Mouse (Mus musculus): Measurements from ENCODE around the gene Arhgef26. TPM values are rescaled to one million over a fixed set of nuclear protein-coding genes. Genes with fewer than 3 reads are reported as not detected.

Arhgef26 gene
- 4.5 and 4.6 TPM in 2 replicates for polyA plus RNA-seq (2012; rRNA removed)

GRCm38 (mm10) chr3:62338044-62338443, at the start of gene Arhgef26:
Gene Arhgef26 (plus strand): TSS chr3:62338344.

DNA sequence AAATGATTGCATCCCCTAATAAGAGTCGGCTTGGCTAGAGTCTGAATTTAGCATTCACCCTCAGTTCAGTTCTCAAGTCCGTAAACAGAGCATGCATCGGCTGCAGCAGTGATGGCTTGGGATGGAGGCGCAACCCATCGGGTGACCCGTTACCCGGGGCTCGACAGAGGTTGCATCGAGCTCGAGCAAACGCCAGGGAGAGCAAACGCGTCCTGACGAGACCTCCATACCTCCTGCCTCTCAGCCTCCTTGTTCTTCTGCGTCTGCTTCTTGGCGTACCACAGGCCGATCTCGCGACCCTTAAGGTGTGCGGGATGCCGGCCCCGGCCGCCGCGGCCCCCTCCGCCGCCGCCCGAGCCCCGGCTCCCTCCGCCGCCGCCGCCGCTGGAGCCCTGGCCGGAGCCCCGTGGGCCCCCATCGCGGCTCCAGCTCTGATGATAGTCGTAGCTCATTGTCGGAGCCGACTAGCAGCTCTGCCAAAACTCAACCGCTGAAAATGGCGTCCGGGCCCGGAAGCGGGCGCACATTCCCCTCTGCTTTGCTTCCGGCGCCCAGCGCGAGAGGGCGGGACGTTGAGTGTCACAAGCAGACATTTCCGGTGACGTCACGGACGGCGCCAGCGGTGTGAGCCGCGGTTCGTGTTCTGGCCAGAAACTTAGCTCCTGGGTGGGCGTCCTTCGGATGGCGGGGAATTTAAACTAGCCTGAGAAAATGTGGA, 168.5 kb downstream of the Arhgef26 start, which contains the start of gene Dhx36:
Gene Dhx36 (minus strand): TSS at position 517 of the 718 bp plus-strand sequence.

Other genes starting within 250 kb of the Arhgef26 start
- 0.11 and 0.29 TPM in 2 replicates for gene Dhx36, start 168.7 kb downstream of the Arhgef26 start, polyA plus RNA-seq (2012; rRNA removed)